Mouse (Mus musculus) embryonic fibroblast, embryonic 13.5 days (primary cell): ENCODE measurements at regions not wholly inside any gene's neighbourhood (a gene's known extent, or its start where the extent isn't known, plus 50 kb on each side); places are given as distances from the start of the nearest gene placed in this dataset.

Experiments used
- CTCF ChIP-seq: IDR thresholded peaks from 2 replicates; pipeline ENCODE4 v1.5.1; 2011; ENCODE audit warnings: mild to moderate bottlenecking, control low read depth, low read length, moderate library complexity, borderline replicate concordance; ENCODE audit not compliant: insufficient read depth
- POLR2A ChIP-seq: IDR thresholded peaks from 2 replicates; pipeline ENCODE4 v1.6.1; 2011; ENCODE audit warnings: low read depth, mild to moderate bottlenecking, control low read depth, low read length, moderate library complexity

DNA sequence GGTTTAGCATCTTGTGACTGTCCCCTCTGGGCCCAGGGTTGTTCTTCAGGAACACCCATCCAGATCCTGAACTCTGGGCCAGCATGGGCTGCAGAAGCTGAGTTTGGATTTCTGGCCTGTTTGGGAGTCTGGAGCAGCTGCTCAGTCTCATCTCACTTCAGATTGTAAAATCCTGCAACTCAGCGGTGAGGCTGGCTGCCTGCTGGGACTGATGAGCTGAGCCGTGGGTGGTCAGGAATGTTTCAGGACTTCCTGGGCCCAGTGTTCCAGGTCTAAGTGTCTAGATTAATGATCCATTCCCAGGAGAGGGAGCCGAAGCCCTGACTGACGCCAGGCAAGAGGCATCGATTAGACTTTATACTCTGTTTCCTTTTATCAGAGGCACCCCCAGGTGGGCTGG, 66.7 kb upstream of the Trabd2b start:
- no peak for TF ChIP-seq POLR2A
- no peak for TF ChIP-seq CTCF
